Mouse (Mus musculus): ENCODE data around the gene Amt.

DNA sequence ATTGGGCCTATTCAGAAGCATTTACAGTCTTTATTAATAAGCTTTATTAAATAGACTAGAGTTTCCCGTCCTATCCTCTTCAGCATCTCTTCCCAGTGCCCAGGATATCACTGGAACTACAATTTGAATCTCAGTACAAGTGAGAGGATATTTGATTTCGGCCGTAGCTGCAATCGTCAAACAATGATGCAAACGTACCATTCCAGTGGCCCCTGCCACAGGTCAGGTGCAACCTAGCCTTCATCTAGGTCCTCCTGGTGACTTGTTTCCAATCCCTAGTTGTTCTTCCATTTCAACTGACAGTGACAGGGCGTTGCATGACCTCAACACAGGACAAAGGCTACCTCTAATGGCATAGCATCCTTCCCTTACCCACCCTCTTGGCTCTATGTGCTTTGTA lies 5.9 kb upstream of the Amt start:
- TF ChIP-seq POLR2A (IDR thresholded peaks at IDR 0.05; ENCODE audit: low read depth, low read length): 0 out of 2 replicates have a peak, but pooled peaks have one; percentile 11
- TF ChIP-seq CTCF (IDR thresholded peaks at IDR 0.05; ENCODE audit: borderline replicate concordance, insufficient read depth, low read length): no peak

Data from embryonic fibroblast, embryonic 13.5 days (primary cell).